Mouse (Mus musculus) ES-E14 (cell line): ENCODE measurements around the gene Sox5. TPM values are rescaled to one million over a fixed set of nuclear protein-coding genes. Genes with fewer than 3 reads are reported as not detected.

Source experiments
- DNase-seq: peaks from one replicate; pipeline ENCODE4 v3.0.0-alpha.2; 2013; ENCODE audit warnings: low read depth, low spot score
- H3K27ac ChIP-seq: 2 replicates; pipeline ENCODE4 v1.5.1; 2012; ENCODE audit warnings: low read depth, mild to moderate bottlenecking, low read length, moderate library complexity, mixed read lengths; ENCODE audit not compliant: poor library complexity, insufficient read depth, severe bottlenecking
- H3K36me3 ChIP-seq: 2 replicates; pipeline ENCODE4 v1.6.1; 2012; ENCODE audit warnings: mild to moderate bottlenecking, low read length, moderate library complexity, mixed read lengths; ENCODE audit not compliant: control insufficient read depth, poor library complexity, insufficient read depth, severe bottlenecking
- H3K4me1 ChIP-seq, 2 experiments: fragments of 150-350 bp in 1 of 2; sonication (generic) in 1 of 2; 2 replicates each; pipeline ENCODE4 v1.6.1; 2012; ENCODE audit warnings: low read length in 2 of 2, mild to moderate bottlenecking in 1 of 2, mixed read lengths in 1 of 2; ENCODE audit not compliant: control insufficient read depth in 2 of 2, insufficient read depth in 2 of 2, poor library complexity in 1 of 2
- H3K4me3 ChIP-seq, 2 experiments: fragments of 150-350 bp in 1 of 2; sonication (generic) in 1 of 2; 2 replicates each; pipeline ENCODE4 v1.5.1; 2012; ENCODE audit warnings: low read length in 2 of 2, low read depth in 1 of 2, mild to moderate bottlenecking in 1 of 2, mixed read lengths in 1 of 2; ENCODE audit not compliant: insufficient read depth in 1 of 2, poor library complexity in 1 of 2, severe bottlenecking in 1 of 2
- H3K9ac ChIP-seq: 2 replicates; pipeline ENCODE4 v1.6.1; 2012; ENCODE audit warnings: low read depth, mild to moderate bottlenecking, low read length, mixed read lengths; ENCODE audit not compliant: poor library complexity, insufficient read depth, severe bottlenecking
- H3K9me3 ChIP-seq: fragments of 150-350 bp; sonication (generic); 2 replicates; pipeline ENCODE4 v1.6.1; 2012; ENCODE audit warnings: low read depth, mild to moderate bottlenecking, low read length; ENCODE audit not compliant: control insufficient read depth, insufficient read depth
- CHD2 ChIP-seq: IDR thresholded peaks from 2 replicates; pipeline ENCODE4 v1.6.1; 2014; ENCODE audit warnings: mild to moderate bottlenecking, low read depth, low read length, inconsistent platforms
- HCFC1 ChIP-seq: IDR thresholded peaks from 2 replicates; pipeline ENCODE4 v1.6.1; 2012; ENCODE audit warnings: low read length, inconsistent platforms, borderline replicate concordance; ENCODE audit not compliant: insufficient read depth
- MAFK ChIP-seq: IDR thresholded peaks from 2 replicates; pipeline ENCODE4 v1.6.1; 2014; ENCODE audit warnings: mild to moderate bottlenecking, low read depth, low read length, inconsistent platforms; ENCODE audit not compliant: insufficient read depth
- ZC3H11A ChIP-seq: IDR thresholded peaks from 2 replicates; pipeline ENCODE4 v1.6.1; 2012; ENCODE audit warnings: low read depth, mild to moderate bottlenecking, inconsistent platforms, low read length, borderline replicate concordance
- ZNF384 ChIP-seq: IDR thresholded peaks from 2 replicates; pipeline ENCODE4 v1.6.1; 2012; ENCODE audit warnings: low read depth, low read length, inconsistent platforms
- in situ Hi-C, 2 experiments: fragments of 600-800 bp; cut with MboI; formaldehyde crosslinking; loops; one replicate each; pipeline ENCODE4 v1.15.1; 2025; ENCODE audit warnings: low sequenced_read_pairs in 2 of 2, inconsistent platforms in 1 of 2; ENCODE audit not compliant: unreplicated experiment in 2 of 2
- total RNA-seq: library from RNA; depleted of rRNA; stranded (reverse); fragments of 300-350 nt; gene quantifications from 2 replicates; pipeline ENCODE4 v1.2.3, GENCODE M21; 2012

Gene Sox5
- total RNA-seq, 1 experiment = 0.36 TPM

- in situ Hi-C loops = no loop called here
- no peak for TF ChIP-seq CHD2
- no peak overlapping the region for H3K4me3 ChIP-seq
- H3K27ac ChIP-seq = no peak overlapping the region
- H3K9me3 ChIP-seq = no peaks in the 10 kb centered on the region
- no peaks in the 10 kb centered on the region for H3K36me3 ChIP-seq
- H3K4me1 ChIP-seq = no peaks in the 10 kb centered on the region
- DNase-seq = no peak
- no peak overlapping the region for H3K9ac ChIP-seq
Measured at GRCm38 (mm10) chr6:144754366-144754765, 27.4 kb downstream of the Sox5 start.

GRCm38 (mm10) chr6:144753963-144754296, 27.8 kb downstream of the Sox5 start:
- TF ChIP-seq HCFC1 (no peak), ZNF384 (no peak), CHD2 (no peak), MAFK (no peak), ZC3H11A (no peak)
- no peak for DNase-seq
- Histone ChIP-seq H3K9ac (no peak overlapping the region), H3K4me1 (no peaks in the 10 kb centered on the region), H3K27ac (no peak overlapping the region), H3K9me3 (no peaks in the 10 kb centered on the region), H3K36me3 (no peaks in the 10 kb centered on the region), H3K4me3 (no peak overlapping the region)
- in situ Hi-C loops = no loop called here

- no peaks in the 10 kb centered on the region for H3K4me1 ChIP-seq
- TF ChIP-seq HCFC1 (no peak), ZNF384 (no peak), MAFK (no peak), ZC3H11A (no peak), CHD2 (no peak)
- no peak overlapping the region for H3K9ac ChIP-seq
- no peak overlapping the region for H3K27ac ChIP-seq
- H3K9me3 ChIP-seq = no peaks in the 10 kb centered on the region
- no peaks in the 10 kb centered on the region for H3K36me3 ChIP-seq
- no peak overlapping the region for H3K4me3 ChIP-seq
- no peak for DNase-seq
- in situ Hi-C loops = no loop called here
Measured at GRCm38 (mm10) chr6:144753225-144753962, 28.4 kb downstream of the Sox5 start.

- H3K36me3 ChIP-seq = no peaks in the 10 kb centered on the region
- H3K4me3 ChIP-seq = no peak overlapping the region
- TF ChIP-seq ZC3H11A (no peak), MAFK (no peak), CHD2 (no peak), ZNF384 (no peak), HCFC1 (no peak)
- H3K4me1 ChIP-seq = no peaks in the 10 kb centered on the region
- in situ Hi-C loops = no loop called here
- H3K9me3 ChIP-seq = no peaks in the 10 kb centered on the region
- no peak for DNase-seq
- no peak overlapping the region for H3K27ac ChIP-seq
- H3K9ac ChIP-seq = no peak overlapping the region
Measured at GRCm38 (mm10) chr6:144751581-144751980, 30.2 kb downstream of the Sox5 start.

- Histone ChIP-seq H3K4me1 (no peaks in the 10 kb centered on the region), H3K36me3 (no peaks in the 10 kb centered on the region), H3K9ac (no peak overlapping the region), H3K27ac (no peak overlapping the region), H3K9me3 (no peaks in the 10 kb centered on the region), H3K4me3 (no peak overlapping the region)
- DNase-seq = no peak
- in situ Hi-C loops = no loop called here
- TF ChIP-seq MAFK (no peak), CHD2 (no peak), ZC3H11A (no peak), HCFC1 (no peak), ZNF384 (no peak)
Measured at GRCm38 (mm10) chr6:144750197-144750596, 31.6 kb downstream of the Sox5 start.
